Mouse (Mus musculus): Measurements from ENCODE around the gene Mroh2a.

DNA sequence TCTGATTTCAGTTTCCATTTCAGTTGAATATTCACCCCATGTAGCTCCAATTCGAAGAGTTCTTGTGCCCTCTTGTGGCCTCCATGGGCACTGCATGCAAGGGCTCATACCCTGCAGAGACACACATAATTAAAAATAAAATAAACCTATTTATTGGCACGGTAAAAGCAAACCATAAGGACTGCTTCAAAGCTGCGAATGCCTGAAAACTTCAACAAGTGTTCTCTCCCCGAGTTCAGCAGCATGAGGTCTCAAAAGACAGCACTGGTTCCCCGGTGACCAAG lies 60.9 kb downstream of the Mroh2a start:
- TF ChIP-seq POLR2A (IDR thresholded peaks at IDR 0.05; ENCODE audit: low read depth, low read length): no peak
- TF ChIP-seq CTCF (IDR thresholded peaks at IDR 0.05; ENCODE audit: extremely low read depth, insufficient read depth, insufficient read length, insufficient replicate concordance): no peak
